Mouse (Mus musculus): ENCODE results near the gene Ezh1. TPM values are rescaled to one million over a fixed set of nuclear protein-coding genes. Genes with fewer than 3 reads are reported as not detected.

The Ezh1 gene
- polyA plus RNA-seq, 1 experiment from 2014 or later, result 10.2 TPM

DNA sequence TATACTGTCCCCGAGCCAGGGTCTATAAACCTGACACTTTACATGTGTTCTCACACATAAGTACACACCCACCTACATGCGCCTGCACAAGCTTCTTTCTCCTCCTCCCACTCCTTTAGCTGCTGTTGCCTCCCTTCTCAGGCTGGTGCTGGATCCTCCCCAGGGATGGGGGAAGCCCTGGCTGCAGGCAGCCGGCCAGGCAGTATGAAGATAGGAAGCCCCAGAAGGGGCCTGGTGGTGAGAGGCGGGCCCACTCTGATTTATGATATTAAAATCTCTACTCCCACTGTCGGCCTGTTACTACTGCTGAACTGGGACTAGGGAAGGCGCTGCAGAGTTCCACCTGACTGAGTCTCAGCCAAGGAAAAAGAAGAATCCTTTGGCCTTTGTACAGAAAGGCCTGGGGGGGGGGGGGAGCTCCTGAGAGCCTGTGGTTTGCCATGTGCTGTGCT, 33.0 kb upstream of the Ezh1 start:
- Histone ChIP-seq H3K4me3 (peak overlapping the region; percentile 67), H3K4me1 (peaks cover 59% of the 10 kb centered on the region), H3K27ac (peak overlapping the region; percentile 84), H3K27me3 (ENCODE audit: poor library complexity, severe bottlenecking) (peaks cover 35% of the 10 kb centered on the region), H3K9me3 (no peaks in the 10 kb centered on the region), H3K36me3 (replicated peaks) (peaks cover 32% of the 10 kb centered on the region)
- DNase-seq (ENCODE audit: extremely low spot score, low spot score), result no peak
- WGBS, result 54% methylated on average over 6 of the region's 6 CpGs

DNA sequence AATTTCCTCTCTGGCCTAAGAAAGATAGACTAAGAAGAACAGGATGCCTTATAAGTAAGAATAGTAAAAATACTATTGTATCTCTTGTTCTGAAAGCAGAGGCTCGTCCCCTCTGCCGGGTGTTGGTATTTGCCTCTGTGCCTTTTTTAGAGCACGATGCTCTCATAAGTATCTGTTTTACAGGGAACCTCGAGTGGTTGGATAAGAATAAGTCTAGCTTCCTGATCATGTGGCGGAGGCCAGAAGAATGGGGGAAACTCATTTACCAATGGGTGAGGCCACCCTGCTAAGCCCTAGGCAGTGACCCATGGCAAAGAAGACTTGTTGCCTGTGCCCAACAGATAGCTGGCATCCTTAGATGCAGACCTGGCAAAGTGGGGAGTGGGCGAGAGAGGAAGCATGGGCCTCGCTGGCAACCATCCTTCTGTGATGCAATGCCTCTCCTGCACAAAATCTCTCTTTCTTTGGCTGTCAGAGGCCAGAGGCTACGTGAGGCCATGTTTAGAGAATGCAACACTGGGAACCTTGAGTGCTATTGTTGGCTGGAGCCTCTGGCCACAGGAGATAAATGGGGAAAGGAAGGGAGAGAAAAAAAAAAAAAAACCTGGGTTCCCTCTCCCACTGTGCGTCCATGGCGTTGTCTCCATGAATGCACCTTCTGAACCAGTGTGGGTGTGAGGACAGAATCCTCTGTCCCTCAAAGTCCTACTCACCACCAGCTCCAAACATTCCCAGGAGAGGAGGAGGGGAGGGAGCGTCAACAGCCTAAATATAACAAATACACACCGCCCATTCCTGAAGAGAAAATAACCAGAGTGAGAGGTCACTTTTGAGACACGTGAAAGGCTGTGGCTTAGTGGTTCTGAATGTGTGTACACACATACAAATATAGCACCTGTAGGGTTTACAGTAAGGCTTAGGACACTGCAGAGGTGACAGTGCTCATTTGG, 29.8 kb upstream of the Ezh1 start:
- WGBS, result 92% methylated on average over 13 of the region's 13 CpGs
- Histone ChIP-seq H3K36me3 (replicated peaks) (peaks cover 32% of the 10 kb centered on the region), H3K4me1 (peaks cover 42% of the 10 kb centered on the region), H3K27ac (no peak overlapping the region), H3K27me3 (ENCODE audit: poor library complexity, severe bottlenecking) (peaks cover 3% of the 10 kb centered on the region), H3K9me3 (no peaks in the 10 kb centered on the region), H3K4me3 (no peak overlapping the region)
- DNase-seq (ENCODE audit: extremely low spot score, low spot score), result no peak

DNA sequence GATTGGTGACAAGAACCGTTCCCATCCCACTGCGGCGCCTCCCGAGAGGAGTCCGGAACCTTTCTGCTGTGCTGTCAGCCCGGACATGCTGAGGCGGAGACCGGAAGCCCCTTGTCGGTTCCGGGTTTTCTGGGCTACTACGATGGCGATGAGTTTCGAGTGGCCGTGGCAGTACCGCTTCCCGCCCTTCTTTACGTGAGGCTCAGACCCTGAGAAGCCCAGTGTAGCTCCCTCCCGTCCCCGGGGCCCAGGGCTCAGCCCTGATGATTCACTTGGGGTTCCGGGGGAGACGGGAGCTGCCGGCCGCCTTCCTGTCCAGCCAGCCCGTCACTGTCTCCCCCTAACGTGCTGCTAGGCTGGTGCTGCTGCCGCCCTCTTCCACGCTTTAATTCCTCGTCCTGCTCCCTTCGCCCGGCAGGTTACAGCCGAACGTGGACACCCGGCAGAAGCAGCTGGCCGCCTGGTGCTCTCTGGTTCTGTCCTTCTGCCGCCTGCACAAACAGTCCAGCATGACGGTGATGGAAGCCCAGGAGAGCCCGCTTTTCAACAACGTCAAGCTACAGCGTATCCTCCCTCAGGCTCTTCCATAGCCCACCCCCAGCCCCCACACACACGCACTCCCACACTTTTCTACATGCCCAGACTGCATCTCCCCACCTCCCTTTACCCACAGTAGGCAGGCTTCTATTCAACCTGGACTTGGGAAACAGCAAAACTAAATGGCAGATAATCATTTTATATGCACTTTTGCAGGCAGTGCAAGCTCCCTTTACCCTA, 27.5 kb upstream of the Ezh1 start, which contains the start of gene Vps25:
TSS of gene Vps25 (plus strand) at position 95 of the 777 bp plus-strand sequence.
- H3K4me1 ChIP-seq, result peaks cover 20% of the 10 kb centered on the region
- H3K9me3 ChIP-seq, result no peaks in the 10 kb centered on the region
- H3K27ac ChIP-seq, result peak within 1 kb of the TSS; percentile 92
- H3K27me3 ChIP-seq (ENCODE audit: poor library complexity, severe bottlenecking), result no peaks in the 10 kb centered on the region
- peaks cover 27% of the 10 kb centered on the region for H3K36me3 ChIP-seq (replicated peaks)
- DNase-seq (ENCODE audit: extremely low spot score, low spot score), result peak; percentile 88
- H3K4me3 ChIP-seq, result peak within 1 kb of the TSS; percentile 78
- under 1% methylated on average over 40 of the region's 40 CpGs for WGBS

DNA sequence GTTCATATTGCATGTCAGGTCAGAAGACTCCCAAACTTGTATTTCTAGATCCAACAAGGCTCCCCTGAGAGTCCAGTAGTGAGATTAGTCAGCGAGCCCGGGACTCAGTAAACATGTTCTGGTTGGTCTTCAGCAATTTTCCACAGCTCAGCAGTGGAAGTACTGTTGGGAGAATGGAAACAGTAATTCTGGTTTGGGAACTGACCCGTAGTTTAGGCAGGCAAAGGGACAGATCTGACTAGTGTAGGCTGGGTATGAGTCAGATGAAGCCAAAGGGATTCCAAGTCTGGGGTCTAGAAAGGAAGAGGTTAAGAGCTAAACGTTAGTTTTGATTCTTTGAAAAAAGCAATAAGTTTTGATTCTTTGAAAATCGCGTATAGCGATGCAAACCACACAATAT, 26.7 kb upstream of the Ezh1 start:
- H3K9me3 ChIP-seq, result no peaks in the 10 kb centered on the region
- H3K4me3 ChIP-seq, result peak overlapping the region; percentile 78
- peaks cover 6% of the 10 kb centered on the region for H3K27me3 ChIP-seq (ENCODE audit: poor library complexity, severe bottlenecking)
- 17% methylated on average over 7 of the region's 7 CpGs for WGBS
- peaks cover 25% of the 10 kb centered on the region for H3K4me1 ChIP-seq
- peak overlapping the region; percentile 92 for H3K27ac ChIP-seq
- peaks cover 18% of the 10 kb centered on the region for H3K36me3 ChIP-seq (replicated peaks)
- DNase-seq (ENCODE audit: extremely low spot score, low spot score), result no peak

DNA sequence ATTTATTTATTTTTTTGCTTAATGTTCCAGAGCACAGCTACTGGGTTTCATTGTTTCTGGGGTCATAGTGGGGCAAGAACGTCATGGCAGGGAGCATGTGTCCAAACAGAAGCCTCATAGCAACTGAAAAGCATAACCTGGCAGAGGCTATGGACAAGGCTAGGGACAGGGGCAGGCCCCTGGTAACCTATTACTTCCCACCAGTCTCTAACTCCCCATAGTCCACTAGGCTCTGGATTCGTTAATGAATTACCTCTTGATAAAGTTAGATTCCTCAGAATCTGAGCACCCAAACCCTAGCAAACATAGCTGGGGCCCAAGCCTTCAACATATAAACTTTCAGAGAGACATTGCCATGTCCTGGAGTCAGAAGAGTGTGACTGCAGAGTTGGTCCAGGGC, 24.8 kb upstream of the Ezh1 start:
- H3K4me3 ChIP-seq, result no peak overlapping the region
- 83% methylated on average over 2 of the region's 2 CpGs for WGBS
- DNase-seq (ENCODE audit: extremely low spot score, low spot score), result no peak
- peaks cover 40% of the 10 kb centered on the region for H3K4me1 ChIP-seq
- H3K9me3 ChIP-seq, result no peaks in the 10 kb centered on the region
- H3K27ac ChIP-seq, result no peak overlapping the region
- H3K27me3 ChIP-seq (ENCODE audit: poor library complexity, severe bottlenecking), result peaks cover 25% of the 10 kb centered on the region
- peaks cover 3% of the 10 kb centered on the region for H3K36me3 ChIP-seq (replicated peaks)

DNA sequence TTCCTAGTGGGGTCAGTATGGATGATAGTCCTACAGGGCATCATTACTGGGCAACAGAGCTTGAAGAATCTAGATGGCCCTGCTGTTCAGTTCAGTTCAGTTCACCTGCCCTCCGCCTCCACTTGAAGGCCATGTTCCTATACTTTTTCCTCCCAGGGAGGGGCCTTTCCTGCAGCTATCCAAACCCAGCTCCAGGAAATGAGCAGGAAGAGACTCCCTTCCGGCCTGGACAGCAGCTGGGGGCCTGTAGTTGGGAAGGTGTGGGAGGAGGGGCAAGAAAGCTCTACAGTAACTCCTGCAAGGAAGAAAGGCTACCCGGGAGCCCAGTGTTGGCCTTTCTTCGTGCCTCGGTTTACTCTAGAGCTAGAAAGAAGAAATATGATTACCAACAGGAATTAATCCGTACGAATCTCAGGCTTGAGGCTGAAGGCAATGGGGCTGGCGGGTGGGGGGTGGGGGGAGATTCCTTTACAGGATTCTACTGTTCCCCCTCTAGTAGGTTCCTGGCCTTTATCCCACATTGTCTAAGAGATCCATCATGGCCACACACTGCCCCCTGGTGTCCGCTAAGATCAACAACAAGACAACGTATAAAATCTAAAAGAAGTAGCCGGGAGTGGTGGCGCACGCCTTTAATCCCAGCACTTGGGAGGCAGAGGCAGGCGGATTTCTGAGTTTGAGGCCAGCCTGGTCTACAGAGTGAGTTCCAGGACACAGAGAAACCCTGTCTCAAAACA, 22.2 kb upstream of the Ezh1 start:
- Histone ChIP-seq H3K27ac (peak overlapping the region; percentile 35), H3K4me3 (no peak overlapping the region; the same call in 1 of the 2 replicates), H3K4me1 (peaks cover 47% of the 10 kb centered on the region)

DNA sequence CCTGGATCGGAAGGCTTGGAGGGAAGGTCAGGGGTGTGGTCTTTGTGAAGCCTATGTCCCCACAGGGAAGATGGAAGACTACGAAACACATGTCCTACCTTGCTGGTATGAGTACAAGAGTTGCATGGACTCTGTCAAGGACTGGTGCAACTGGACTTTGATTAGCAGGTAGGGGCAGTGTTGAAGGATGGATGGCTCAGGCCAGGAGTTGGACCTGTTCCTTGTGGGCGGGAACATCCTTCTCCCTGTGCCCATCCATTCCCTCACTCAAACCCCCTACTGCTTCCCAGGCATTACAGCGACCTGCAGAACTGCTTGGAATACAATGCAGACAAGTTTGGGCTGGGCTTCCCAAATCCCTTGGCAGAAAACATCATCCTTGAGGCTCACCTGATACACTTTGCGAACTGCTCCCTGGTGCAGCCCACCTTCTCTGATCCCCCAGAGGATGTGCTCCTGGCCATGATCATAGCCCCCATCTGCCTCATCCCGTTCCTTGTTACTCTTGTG, 21.3 kb upstream of the Ezh1 start:
- WGBS, result 82% methylated on average over 6 of the region's 6 CpGs
- DNase-seq (ENCODE audit: extremely low spot score, low spot score), result no peak
- Histone ChIP-seq H3K27ac (no peak overlapping the region; the same call in 1 of the 2 replicates), H3K27me3 (ENCODE audit: poor library complexity, severe bottlenecking) (peaks cover 48% of the 10 kb centered on the region), H3K9me3 (no peaks in the 10 kb centered on the region), H3K4me3 (peak overlapping the region; percentile 82; the same call in 1 of the 2 replicates), H3K36me3 (replicated peaks) (no peaks in the 10 kb centered on the region), H3K4me1 (peaks cover 40% of the 10 kb centered on the region)

More for the DNA sequence above, 22.2 kb upstream of the Ezh1 start:
- Histone ChIP-seq H3K9me3 (no peaks in the 10 kb centered on the region), H3K36me3 (replicated peaks) (no peaks in the 10 kb centered on the region), H3K27me3 (ENCODE audit: poor library complexity, severe bottlenecking) (peaks cover 48% of the 10 kb centered on the region)
- peak; percentile 65 for DNase-seq (ENCODE audit: extremely low spot score, low spot score)
- WGBS, result 39% methylated on average over 14 of the region's 14 CpGs

DNA sequence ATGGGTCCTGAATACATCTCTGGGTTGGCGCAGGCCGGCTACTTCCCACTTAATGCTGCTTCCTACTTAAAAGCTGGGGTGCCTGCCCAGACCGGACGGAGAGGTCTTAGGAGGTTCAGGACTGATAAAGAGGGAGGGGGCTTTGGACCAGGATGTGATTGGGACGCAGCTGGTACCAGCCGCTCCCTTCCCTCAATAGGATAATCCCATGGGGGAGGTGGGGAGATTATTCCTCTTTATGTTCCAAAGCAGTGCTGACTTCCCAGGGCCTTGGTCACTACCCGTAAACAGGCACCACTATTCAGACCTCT, 20.4 kb upstream of the Ezh1 start:
- 5% methylated on average over 7 of the region's 7 CpGs for whole genome bisulfite sequencing

DNA sequence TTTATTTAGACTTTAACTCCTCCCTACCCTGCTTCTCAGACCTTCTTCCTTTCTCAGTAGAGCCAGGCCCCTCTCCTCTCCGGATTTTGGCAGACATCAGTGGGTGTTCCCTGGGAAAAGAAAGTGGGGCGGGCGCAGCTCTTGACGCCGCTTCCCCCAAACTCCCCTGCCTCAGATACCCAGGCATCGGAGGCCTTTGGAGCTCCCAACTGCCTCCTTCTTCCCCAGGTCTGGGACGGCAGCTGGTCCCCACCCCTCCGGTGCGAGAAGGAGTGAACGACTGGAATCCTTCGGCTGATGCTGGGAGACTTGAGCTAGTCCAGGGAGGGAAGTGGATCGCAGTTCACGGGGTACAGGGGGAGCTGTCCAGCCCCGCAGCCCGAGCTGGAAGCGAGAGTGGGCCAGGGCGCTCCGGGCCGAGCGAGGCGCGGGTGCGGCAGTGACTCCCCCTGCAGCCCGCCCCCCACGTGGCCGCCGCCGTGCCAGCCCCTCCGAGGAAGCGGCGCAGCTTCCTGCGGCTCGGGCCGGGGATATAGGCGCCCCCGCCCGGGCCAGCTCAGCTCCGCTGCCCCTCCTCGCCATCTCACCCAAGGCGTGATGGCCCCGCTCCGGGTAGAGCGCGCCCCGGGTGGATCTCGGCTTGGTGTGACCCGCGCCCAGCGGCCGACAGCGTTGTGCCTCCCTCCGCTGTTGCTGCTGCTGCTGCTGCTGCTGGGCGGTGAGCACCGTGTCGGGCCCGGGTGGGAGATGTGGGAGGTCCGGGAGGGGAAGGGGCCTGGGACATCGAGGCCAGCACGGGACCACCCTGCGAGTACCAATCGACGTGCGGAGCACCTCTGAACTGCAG, 19.8 kb upstream of the Ezh1 start, which contains the start of gene Ramp2:
TSS of gene Ramp2 (plus strand) at position 174 of the 847 bp plus-strand sequence.
- peak; percentile 52 for DNase-seq (ENCODE audit: extremely low spot score, low spot score)
- H3K27me3 ChIP-seq (ENCODE audit: poor library complexity, severe bottlenecking), result peaks cover 48% of the 10 kb centered on the region
- H3K9me3 ChIP-seq, result no peaks in the 10 kb centered on the region
- H3K4me3 ChIP-seq, result peak within 1 kb of the TSS; percentile 82
- under 1% methylated on average over 63 of the region's 63 CpGs for WGBS
- H3K36me3 ChIP-seq (replicated peaks), result no peaks in the 10 kb centered on the region
- peak within 1 kb of the TSS; percentile 89 for H3K27ac ChIP-seq
- H3K4me1 ChIP-seq, result peaks cover 38% of the 10 kb centered on the region

More for the DNA sequence above, 20.4 kb upstream of the Ezh1 start:
- H3K9me3 ChIP-seq, result no peaks in the 10 kb centered on the region
- peak overlapping the region; percentile 89 for H3K27ac ChIP-seq
- peak overlapping the region; percentile 82 for H3K4me3 ChIP-seq
- peaks cover 48% of the 10 kb centered on the region for H3K27me3 ChIP-seq (ENCODE audit: poor library complexity, severe bottlenecking)
- H3K36me3 ChIP-seq (replicated peaks), result no peaks in the 10 kb centered on the region
- no peak for DNase-seq (ENCODE audit: extremely low spot score, low spot score)
- peaks cover 38% of the 10 kb centered on the region for H3K4me1 ChIP-seq

DNA sequence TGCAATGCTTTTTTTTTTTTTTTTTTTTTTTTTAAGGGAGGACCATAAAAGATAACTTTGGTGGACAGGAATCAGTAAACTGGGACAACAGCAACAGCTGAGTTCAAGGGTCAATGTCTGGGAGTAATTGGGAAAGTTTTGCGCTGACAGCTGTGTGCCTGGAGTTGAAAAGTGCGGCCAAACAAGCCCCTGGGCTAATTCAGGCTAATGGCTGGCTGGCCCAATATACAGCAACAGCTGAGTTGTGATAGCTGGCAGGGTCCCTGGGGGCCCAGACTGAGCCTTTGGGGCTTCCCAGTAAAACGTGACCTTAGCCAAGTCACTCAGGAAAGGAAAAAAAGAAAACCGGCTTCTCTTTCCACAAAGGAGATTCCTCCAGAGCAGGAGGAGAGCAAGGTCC, 18.8 kb upstream of the Ezh1 start:
- Histone ChIP-seq H3K4me3 (peak overlapping the region; percentile 82; the same call in 1 of the 2 replicates), H3K4me1 (peaks cover 38% of the 10 kb centered on the region), H3K27ac (no peak overlapping the region), H3K27me3 (ENCODE audit: poor library complexity, severe bottlenecking) (peaks cover 48% of the 10 kb centered on the region), H3K36me3 (replicated peaks) (no peaks in the 10 kb centered on the region), H3K9me3 (no peaks in the 10 kb centered on the region)
- DNase-seq (ENCODE audit: extremely low spot score, low spot score), result no peak
- 39% methylated on average over 4 of the region's 4 CpGs for WGBS

DNA sequence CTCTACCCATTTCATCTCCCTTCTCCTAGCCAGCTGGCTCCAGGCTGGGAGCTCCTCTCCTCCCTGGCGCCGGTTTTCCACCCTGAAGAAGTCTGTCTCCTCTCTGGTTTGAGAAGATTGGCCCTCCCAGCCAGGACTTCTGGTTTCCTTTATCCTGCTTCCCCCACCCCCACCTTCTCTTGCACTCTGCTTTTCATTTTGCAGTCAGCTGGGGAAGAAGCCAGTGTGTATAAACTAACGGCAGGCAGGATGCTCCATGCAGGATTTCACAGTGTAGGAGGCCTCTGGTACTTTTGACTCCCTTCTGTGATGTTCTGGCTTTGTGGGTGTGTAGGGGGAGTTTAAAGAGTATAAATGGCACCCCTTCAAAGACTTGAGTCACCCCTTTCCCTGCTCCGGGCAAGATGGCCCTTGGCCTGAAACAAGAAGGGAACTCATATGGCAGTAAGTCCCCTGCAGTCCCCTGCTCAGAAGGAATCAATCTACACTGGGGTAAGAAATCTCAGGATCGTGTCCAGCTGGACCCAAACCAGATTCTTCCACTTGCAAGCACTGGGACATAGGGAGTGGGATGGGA, 11.9 kb upstream of the Ezh1 start:
- Histone ChIP-seq H3K4me3 (no peak overlapping the region), H3K36me3 (replicated peaks) (no peaks in the 10 kb centered on the region), H3K27me3 (ENCODE audit: poor library complexity, severe bottlenecking) (no peaks in the 10 kb centered on the region), H3K4me1 (peaks cover 8% of the 10 kb centered on the region), H3K27ac (no peak overlapping the region; the same call in 1 of the 2 replicates), H3K9me3 (no peaks in the 10 kb centered on the region)
- no peak for DNase-seq (ENCODE audit: extremely low spot score, low spot score)
- WGBS, result 47% methylated on average over 5 of the region's 5 CpGs
